Mouse (Mus musculus): ENCODE results near the gene Trpc4ap. TPM values are rescaled to one million over a fixed set of nuclear protein-coding genes. Genes with fewer than 3 reads are reported as not detected.

Gene Trpc4ap
- polyA plus RNA-seq, 1 experiment from 2014 or later = 153 TPM

GRCm38 (mm10) chr2:155641540-155642472 lies 50.4 kb downstream of the Trpc4ap start:
- H3K4me3 ChIP-seq (ENCODE audit: low read depth, low read length) = no peak overlapping the region
- ATAC-seq = peak; percentile 41; the same call in 1 of the 2 replicates
- peak; percentile 37 for DNase-seq (ENCODE audit: low spot score)
- H3K4me2 ChIP-seq (ENCODE audit: low read length) = no peak overlapping the region
- H3K36me3 ChIP-seq (ENCODE audit: control insufficient read depth, insufficient read depth, low read length) = peaks cover 88% of the 10 kb centered on the region
- H3K9me3 ChIP-seq (replicated peaks; ENCODE audit: control insufficient read depth, low read length) = no peaks in the 10 kb centered on the region
- no peaks in the 10 kb centered on the region for H3K27me3 ChIP-seq (replicated peaks; ENCODE audit: control insufficient read depth, insufficient read depth, low read length)
- 77% methylated on average over 18 of the region's 18 CpGs for WGBS
- H3K27ac ChIP-seq (ENCODE audit: low read depth, low read length) = peak overlapping the region; percentile 64; the same call in 1 of the 2 replicates
- no peak overlapping the region for H3K9ac ChIP-seq (ENCODE audit: low read length)
- no peaks in the 10 kb centered on the region for H3K4me1 ChIP-seq (ENCODE audit: control insufficient read depth, insufficient read depth, low read length)

- peaks cover 91% of the 10 kb centered on the region for H3K36me3 ChIP-seq (ENCODE audit: control insufficient read depth, insufficient read depth, low read length)
- DNase-seq (ENCODE audit: low spot score) = peak; percentile 66
- H3K4me1 ChIP-seq (ENCODE audit: control insufficient read depth, insufficient read depth, low read length) = no peaks in the 10 kb centered on the region
- no peak overlapping the region for H3K9ac ChIP-seq (ENCODE audit: low read length)
- no peak overlapping the region for H3K4me2 ChIP-seq (ENCODE audit: low read length)
- 64% methylated on average over 6 of the region's 6 CpGs for WGBS
- no peaks in the 10 kb centered on the region for H3K27me3 ChIP-seq (replicated peaks; ENCODE audit: control insufficient read depth, insufficient read depth, low read length)
- H3K9me3 ChIP-seq (replicated peaks; ENCODE audit: control insufficient read depth, low read length) = no peaks in the 10 kb centered on the region
- peak; percentile 64 for ATAC-seq
- no peak overlapping the region for H3K4me3 ChIP-seq (ENCODE audit: low read depth, low read length)
- H3K27ac ChIP-seq (ENCODE audit: low read depth, low read length) = peak overlapping the region; percentile 64
These were observed 51.5 kb downstream of the Trpc4ap start for GRCm38 (mm10) chr2:155640656-155641055.

- 97% methylated on average over 4 of the region's 4 CpGs for WGBS
- Histone ChIP-seq H3K4me3 (ENCODE audit: low read depth, low read length) (no peak overlapping the region), H3K27me3 (replicated peaks; ENCODE audit: control insufficient read depth, insufficient read depth, low read length) (peaks cover 5% of the 10 kb centered on the region; the same call in 1 of the 2 replicates), H3K9ac (ENCODE audit: low read length) (no peak overlapping the region), H3K27ac (ENCODE audit: low read depth, low read length) (no peak overlapping the region), H3K9me3 (replicated peaks; ENCODE audit: control insufficient read depth, low read length) (no peaks in the 10 kb centered on the region), H3K4me1 (ENCODE audit: control insufficient read depth, insufficient read depth, low read length) (no peaks in the 10 kb centered on the region), H3K36me3 (ENCODE audit: control insufficient read depth, insufficient read depth, low read length) (peaks cover 95% of the 10 kb centered on the region), H3K4me2 (ENCODE audit: low read length) (no peak overlapping the region)
- ATAC-seq (no peak), DNase-seq (ENCODE audit: low spot score) (no peak)
These were observed 54.8 kb downstream of the Trpc4ap start for GRCm38 (mm10) chr2:155637411-155637810.

GRCm38 (mm10) chr2:155636881-155637280 lies 55.3 kb downstream of the Trpc4ap start:
- Histone ChIP-seq H3K9ac (ENCODE audit: low read length) (no peak overlapping the region), H3K4me3 (ENCODE audit: low read depth, low read length) (no peak overlapping the region), H3K36me3 (ENCODE audit: control insufficient read depth, insufficient read depth, low read length) (peaks cover 99% of the 10 kb centered on the region), H3K9me3 (replicated peaks; ENCODE audit: control insufficient read depth, low read length) (no peaks in the 10 kb centered on the region), H3K4me2 (ENCODE audit: low read length) (no peak overlapping the region), H3K27ac (ENCODE audit: low read depth, low read length) (no peak overlapping the region), H3K4me1 (ENCODE audit: control insufficient read depth, insufficient read depth, low read length) (no peaks in the 10 kb centered on the region), H3K27me3 (replicated peaks; ENCODE audit: control insufficient read depth, insufficient read depth, low read length) (peaks cover 10% of the 10 kb centered on the region; the same call in 1 of the 2 replicates)
- no peak for ATAC-seq
- no peak for DNase-seq (ENCODE audit: low spot score)

- Histone ChIP-seq H3K4me2 (ENCODE audit: low read length) (no peak overlapping the region), H3K36me3 (ENCODE audit: control insufficient read depth, insufficient read depth, low read length) (peaks cover 99% of the 10 kb centered on the region), H3K4me1 (ENCODE audit: control insufficient read depth, insufficient read depth, low read length) (no peaks in the 10 kb centered on the region), H3K27me3 (replicated peaks; ENCODE audit: control insufficient read depth, insufficient read depth, low read length) (peaks cover 18% of the 10 kb centered on the region), H3K9ac (ENCODE audit: low read length) (no peak overlapping the region), H3K4me3 (ENCODE audit: low read depth, low read length) (no peak overlapping the region), H3K9me3 (replicated peaks; ENCODE audit: control insufficient read depth, low read length) (no peaks in the 10 kb centered on the region), H3K27ac (ENCODE audit: low read depth, low read length) (no peak overlapping the region)
- 93% methylated on average over 8 of the region's 8 CpGs for WGBS
- no peak for ATAC-seq
- no peak for DNase-seq (ENCODE audit: low spot score)
These were observed 56.2 kb downstream of the Trpc4ap start for GRCm38 (mm10) chr2:155635961-155636360.

- DNase-seq (ENCODE audit: low spot score) (no peak), ATAC-seq (no peak)
- Histone ChIP-seq H3K36me3 (ENCODE audit: control insufficient read depth, insufficient read depth, low read length) (peaks cover 85% of the 10 kb centered on the region), H3K27me3 (replicated peaks; ENCODE audit: control insufficient read depth, insufficient read depth, low read length) (peaks cover 32% of the 10 kb centered on the region), H3K9ac (ENCODE audit: low read length) (no peak overlapping the region), H3K4me2 (ENCODE audit: low read length) (no peak overlapping the region), H3K4me3 (ENCODE audit: low read depth, low read length) (no peak overlapping the region), H3K9me3 (replicated peaks; ENCODE audit: control insufficient read depth, low read length) (no peaks in the 10 kb centered on the region), H3K4me1 (ENCODE audit: control insufficient read depth, insufficient read depth, low read length) (peaks cover 1% of the 10 kb centered on the region; the same call in 1 of the 2 replicates), H3K27ac (ENCODE audit: low read depth, low read length) (no peak overlapping the region)
- 93% methylated on average over 8 of the region's 8 CpGs for WGBS
These were observed 57.6 kb downstream of the Trpc4ap start for GRCm38 (mm10) chr2:155634562-155634961.

- Histone ChIP-seq H3K36me3 (ENCODE audit: control insufficient read depth, insufficient read depth, low read length) (peaks cover 78% of the 10 kb centered on the region), H3K9me3 (replicated peaks; ENCODE audit: control insufficient read depth, low read length) (no peaks in the 10 kb centered on the region), H3K4me3 (ENCODE audit: low read depth, low read length) (no peak overlapping the region), H3K4me1 (ENCODE audit: control insufficient read depth, insufficient read depth, low read length) (peaks cover 4% of the 10 kb centered on the region; the same call in 1 of the 2 replicates), H3K27ac (ENCODE audit: low read depth, low read length) (no peak overlapping the region), H3K9ac (ENCODE audit: low read length) (no peak overlapping the region), H3K4me2 (ENCODE audit: low read length) (no peak overlapping the region), H3K27me3 (replicated peaks; ENCODE audit: control insufficient read depth, insufficient read depth, low read length) (peaks cover 38% of the 10 kb centered on the region)
- 96% methylated on average over 9 of the region's 9 CpGs for WGBS
- DNase-seq (ENCODE audit: low spot score) = no peak
- no peak for ATAC-seq
These were observed 58.5 kb downstream of the Trpc4ap start for GRCm38 (mm10) chr2:155633731-155634130.

- Histone ChIP-seq H3K27ac (ENCODE audit: low read depth, low read length) (no peak overlapping the region), H3K9me3 (replicated peaks; ENCODE audit: control insufficient read depth, low read length) (no peaks in the 10 kb centered on the region), H3K9ac (ENCODE audit: low read length) (no peak overlapping the region), H3K27me3 (replicated peaks; ENCODE audit: control insufficient read depth, insufficient read depth, low read length) (peaks cover 44% of the 10 kb centered on the region), H3K4me1 (ENCODE audit: control insufficient read depth, insufficient read depth, low read length) (peaks cover 4% of the 10 kb centered on the region; the same call in 1 of the 2 replicates), H3K4me2 (ENCODE audit: low read length) (no peak overlapping the region), H3K4me3 (ENCODE audit: low read depth, low read length) (no peak overlapping the region), H3K36me3 (ENCODE audit: control insufficient read depth, insufficient read depth, low read length) (peaks cover 72% of the 10 kb centered on the region)
- 75% methylated on average over 19 of the region's 19 CpGs for WGBS
- ATAC-seq = no peak
- DNase-seq (ENCODE audit: low spot score) = no peak
These were observed 59.1 kb downstream of the Trpc4ap start for GRCm38 (mm10) chr2:155633121-155633520.
